Mouse (Mus musculus) lung, adult 2 months (tissue): ENCODE data around the gene Zcchc14. TPM values are rescaled to one million over a fixed set of nuclear protein-coding genes. Genes with fewer than 3 reads are reported as not detected.

ENCODE experiments used
- DNase-seq: peaks from one replicate; pipeline ENCODE4 v3.0.0; 2022
- H3K4me1 ChIP-seq: fragments of 200-500 bp; 2 replicates; pipeline ENCODE4 v1.6.1; 2011; ENCODE audit warnings: low read length; ENCODE audit not compliant: control insufficient read depth, insufficient read depth
- H3K4me3 ChIP-seq: fragments of 200-500 bp; replicated peaks from 2 replicates; pipeline ENCODE3; 2011; ENCODE audit warnings: low read depth, mild to moderate bottlenecking, control low read depth, low read length; ENCODE audit errors: extremely low read depth
- CTCF ChIP-seq: fragments of 200-500 bp; IDR thresholded peaks from 2 replicates; pipeline ENCODE4 v1.5.1; 2011; ENCODE audit warnings: mild to moderate bottlenecking, low read length, control low read depth; ENCODE audit not compliant: insufficient read depth
- POLR2A ChIP-seq: fragments of 200-500 bp; IDR thresholded peaks from 2 replicates; pipeline ENCODE4 v1.6.1; 2011; ENCODE audit warnings: low read depth, mild to moderate bottlenecking, control low read depth, low read length, borderline replicate concordance; ENCODE audit errors: extremely low read depth
- WGBS: fragments of 180-500 bp; shearing (Covaris S2); methylation state at CpG from one replicate; pipeline ENCODE4 v1.1.7; 2018; 5-methylcytosine and 5-hydroxymethylcytosine counted together
- polyA plus RNA-seq: library from polyadenylated mRNA; depleted of rRNA; stranded (reverse); fragments of >200 nt; gene quantifications from 2 replicates; pipeline ENCODE4 v1.2.3, GENCODE M21; 2012

Zcchc14 gene
- polyA plus RNA-seq, 1 experiment = 40.8 TPM

DNA sequence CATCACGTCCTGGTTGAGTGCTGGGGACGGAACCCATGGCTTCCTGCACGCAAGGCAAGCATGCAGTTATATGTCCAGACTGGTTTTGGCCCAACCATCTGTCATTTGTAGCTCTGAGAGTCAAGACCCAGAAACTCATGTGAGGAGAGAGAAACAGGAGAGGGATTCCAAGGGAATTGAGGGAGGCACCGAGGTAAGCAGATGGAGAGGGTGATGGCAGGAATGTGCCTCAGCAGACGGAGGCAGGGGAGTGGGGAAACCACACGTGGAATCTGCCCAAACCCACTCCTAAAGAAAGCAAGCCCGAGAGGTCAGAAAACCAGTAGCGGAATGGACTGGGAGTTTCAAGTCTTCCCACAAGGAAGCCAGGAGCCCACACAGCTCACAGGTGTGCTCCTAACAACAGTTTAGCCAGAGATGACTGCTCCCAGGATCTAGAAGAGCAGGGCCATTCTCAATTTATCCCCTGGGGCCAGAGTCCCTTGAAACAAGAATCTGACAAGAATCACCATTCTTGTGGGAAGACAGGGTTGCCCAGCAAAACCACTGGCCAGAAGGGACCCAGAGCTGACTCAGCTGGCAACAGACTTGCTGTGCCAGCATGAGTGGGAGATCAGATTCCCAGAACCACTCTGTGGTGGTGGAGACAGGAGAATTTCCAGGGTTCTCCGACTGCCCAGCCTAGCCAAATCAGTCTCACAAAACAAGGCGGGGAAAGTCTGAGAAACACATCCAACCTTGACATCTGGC is 30.6 kb upstream of the Zcchc14 start:
- Histone ChIP-seq H3K4me1 (no peaks in the 10 kb centered on the region), H3K4me3 (no peak overlapping the region)
- WGBS = 76% methylated on average over 10 of the region's 10 CpGs
- TF ChIP-seq CTCF (no peak), POLR2A (no peak)
- no peak for DNase-seq

DNA sequence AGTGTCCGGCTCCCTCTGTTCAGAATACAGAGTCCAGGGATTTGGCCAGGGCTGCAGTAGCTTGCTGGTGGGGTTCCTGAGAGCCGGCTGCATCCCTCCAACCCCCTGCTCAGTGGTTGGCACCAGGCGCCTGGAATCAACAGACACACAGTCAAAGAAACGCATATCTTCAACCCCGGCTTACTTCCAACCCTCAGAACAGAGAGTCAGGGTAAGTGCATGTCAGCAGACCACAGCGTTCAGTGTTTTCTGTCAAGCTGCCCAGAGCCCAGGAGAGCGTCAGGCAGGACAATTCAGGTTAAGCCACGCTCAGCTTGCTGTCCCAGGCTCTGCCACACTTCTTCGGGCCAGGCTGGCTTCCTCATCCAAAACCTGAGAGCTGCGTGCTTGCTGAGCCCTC is 28.8 kb upstream of the Zcchc14 start:
- 62% methylated on average over 10 of the region's 10 CpGs for WGBS
- TF ChIP-seq CTCF (no peak), POLR2A (no peak)
- Histone ChIP-seq H3K4me1 (no peaks in the 10 kb centered on the region), H3K4me3 (no peak overlapping the region)
- no peak for DNase-seq

DNA sequence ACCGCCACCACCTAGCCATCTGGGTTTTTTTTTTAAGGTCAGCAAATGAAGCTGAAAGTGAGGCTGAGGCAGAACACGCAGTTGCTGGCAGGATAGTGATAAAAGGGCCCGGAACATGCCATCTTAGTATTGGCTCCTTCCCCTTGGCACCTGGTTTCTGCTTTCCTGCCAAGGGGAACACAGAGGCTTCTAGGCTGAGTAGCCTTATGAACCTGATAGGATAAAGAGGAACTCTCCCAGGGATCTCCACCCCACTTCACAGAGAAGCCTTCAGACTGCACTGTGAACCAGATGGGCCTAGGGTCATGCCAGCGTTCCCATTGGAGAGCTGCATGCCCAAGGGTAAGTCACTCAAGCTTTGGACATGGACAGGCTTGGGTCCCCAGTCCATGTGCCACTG is 28.2 kb upstream of the Zcchc14 start:
- no peak for DNase-seq
- 74% methylated on average over 4 of the region's 4 CpGs for WGBS
- Histone ChIP-seq H3K4me3 (no peak overlapping the region), H3K4me1 (no peaks in the 10 kb centered on the region)
- TF ChIP-seq CTCF (no peak), POLR2A (no peak)

DNA sequence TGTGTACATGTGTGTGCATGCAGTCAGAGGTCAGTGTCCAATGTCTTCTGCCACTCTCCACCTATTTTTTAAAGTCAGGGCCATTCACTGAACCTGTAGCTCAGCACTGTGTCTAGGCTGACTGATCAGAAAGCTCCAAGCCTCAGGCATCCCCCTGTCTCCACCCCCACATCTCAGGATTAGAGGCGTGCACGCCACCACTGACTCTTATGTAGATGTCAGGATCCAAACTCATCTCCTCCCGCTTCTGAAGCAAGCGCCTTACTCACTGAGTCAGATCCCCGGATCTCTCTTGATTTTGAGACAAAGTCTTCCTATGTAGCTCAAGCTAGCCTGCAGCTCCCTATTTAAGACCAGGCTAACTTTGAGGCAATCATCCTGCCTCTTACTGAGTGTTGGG is 26.0 kb upstream of the Zcchc14 start:
- no peak for DNase-seq
- WGBS = 73% methylated on average over 5 of the region's 5 CpGs
- H3K4me1 ChIP-seq = peaks cover 5% of the 10 kb centered on the region
- no peak overlapping the region for H3K4me3 ChIP-seq
- TF ChIP-seq CTCF (no peak), POLR2A (no peak)

DNA sequence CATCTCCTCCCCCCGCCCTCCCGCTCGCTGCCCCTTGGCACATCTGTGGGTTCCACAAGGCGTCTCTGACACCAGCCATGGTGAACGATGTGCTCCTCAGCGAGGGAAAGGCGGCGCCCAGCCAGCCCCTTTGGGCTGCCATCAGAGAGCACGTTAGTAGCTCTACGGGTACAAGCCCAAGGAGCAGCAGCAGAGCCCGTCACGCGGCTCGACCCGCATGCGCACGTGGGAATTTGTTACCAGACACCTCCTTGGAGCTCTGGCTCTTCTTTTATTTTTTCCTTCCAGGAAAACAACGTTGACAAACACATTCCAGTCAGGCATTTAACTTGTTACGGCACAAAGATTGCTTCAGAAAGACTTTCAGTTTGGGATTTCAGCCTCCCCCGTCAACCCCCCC is 23.0 kb upstream of the Zcchc14 start:
- WGBS = 32% methylated on average over 20 of the region's 20 CpGs
- H3K4me1 ChIP-seq = peaks cover 5% of the 10 kb centered on the region
- DNase-seq = peak; percentile 38
- H3K4me3 ChIP-seq = no peak overlapping the region
- no peak for TF ChIP-seq CTCF
- peak; percentile 33; the same call in 1 of the 2 replicates for TF ChIP-seq POLR2A

DNA sequence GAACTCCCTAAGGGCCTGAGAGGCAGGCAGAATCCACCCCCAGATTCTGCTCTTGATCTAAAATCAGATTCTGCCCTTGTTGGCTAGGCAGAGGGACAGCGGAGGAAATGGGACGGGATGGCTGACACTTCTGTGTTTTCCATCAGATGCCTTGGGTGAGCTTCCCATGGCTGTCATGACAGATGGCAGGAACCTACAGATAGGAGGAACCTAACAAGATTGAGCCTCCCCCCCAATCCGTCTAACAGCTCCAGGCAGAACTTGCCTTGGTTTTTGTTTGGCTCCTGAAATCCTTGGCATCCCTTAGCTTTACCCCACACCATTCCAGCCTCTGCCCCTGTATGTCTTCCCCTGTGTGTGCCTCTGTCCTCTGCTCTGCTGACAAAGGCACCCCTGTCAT is 22.5 kb upstream of the Zcchc14 start:
- DNase-seq = no peak
- peaks cover 5% of the 10 kb centered on the region for H3K4me1 ChIP-seq
- no peak overlapping the region for H3K4me3 ChIP-seq
- TF ChIP-seq POLR2A = no peak
- no peak for TF ChIP-seq CTCF
- WGBS = 56% methylated on average over 3 of the region's 3 CpGs

DNA sequence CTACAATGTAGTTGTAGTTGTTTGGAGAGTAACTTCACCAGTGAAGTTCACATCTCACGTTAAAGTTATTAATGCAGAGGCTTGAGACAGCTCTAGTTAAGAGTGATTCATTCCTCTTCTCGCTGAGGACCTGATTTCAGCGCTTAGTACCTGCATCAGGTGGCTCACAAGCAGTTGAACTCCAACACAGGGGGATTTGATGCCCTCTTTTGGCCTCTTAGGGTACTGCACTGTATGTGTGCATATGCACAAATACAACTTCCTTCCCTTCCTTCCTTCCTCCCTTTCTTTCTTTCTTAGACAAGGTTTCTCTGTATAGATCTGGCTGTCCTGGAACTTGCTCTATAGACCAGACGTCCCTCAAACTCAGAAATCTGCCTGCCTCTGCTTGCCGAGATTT is 21.8 kb upstream of the Zcchc14 start:
- DNase-seq = no peak
- H3K4me3 ChIP-seq = no peak overlapping the region
- TF ChIP-seq CTCF = peak; percentile 43
- no peak for TF ChIP-seq POLR2A
- 66% methylated on average over 5 of the region's 5 CpGs for WGBS
- H3K4me1 ChIP-seq = peaks cover 5% of the 10 kb centered on the region

DNA sequence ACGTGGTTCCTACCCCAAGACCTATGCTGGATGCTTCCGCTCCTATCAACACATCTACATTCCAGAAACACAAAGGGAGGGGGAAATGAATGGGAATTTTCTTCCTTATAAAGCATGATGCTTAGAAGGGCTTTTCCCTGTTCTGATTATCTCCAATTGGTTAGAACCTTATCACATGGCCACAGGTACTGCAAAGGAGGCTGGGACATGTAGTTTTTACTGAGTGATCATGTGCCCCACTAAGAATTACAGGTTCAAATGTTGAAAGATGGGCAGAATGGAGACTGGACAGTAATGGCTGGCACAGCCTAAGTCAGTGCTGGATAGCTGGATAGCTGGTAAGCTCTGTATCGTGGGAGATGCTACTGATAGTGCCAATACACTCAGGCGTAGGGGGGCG is 21.2 kb upstream of the Zcchc14 start:
- H3K4me3 ChIP-seq = no peak overlapping the region
- no peak for TF ChIP-seq POLR2A
- DNase-seq = peak; percentile 31
- H3K4me1 ChIP-seq = peaks cover 10% of the 10 kb centered on the region
- 62% methylated on average over 5 of the region's 5 CpGs for WGBS

DNA sequence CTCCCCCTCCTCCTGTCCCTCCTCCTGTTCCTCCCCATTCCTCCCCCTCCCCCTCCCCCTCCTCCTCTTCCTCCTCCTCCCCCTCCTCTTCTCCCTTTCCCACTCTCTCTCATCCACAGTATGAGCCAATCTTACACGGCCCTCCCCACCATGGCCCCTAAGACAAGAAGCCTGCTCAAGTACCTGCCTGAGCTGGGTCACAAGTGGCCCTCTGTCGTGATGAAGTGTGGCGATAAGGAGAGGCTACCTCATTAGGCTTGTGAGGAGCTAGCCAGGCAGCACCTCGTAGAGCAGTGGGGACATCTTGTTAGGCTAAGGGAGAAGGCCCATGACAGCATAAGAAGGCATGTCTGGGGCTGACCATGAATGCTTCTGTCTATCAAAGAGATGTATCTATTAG is 20.5 kb upstream of the Zcchc14 start:
- Histone ChIP-seq H3K4me1 (peaks cover 12% of the 10 kb centered on the region), H3K4me3 (no peak overlapping the region)
- DNase-seq = peak; percentile 47
- 51% methylated on average over 4 of the region's 4 CpGs for WGBS
- TF ChIP-seq CTCF (no peak), POLR2A (no peak)

DNA sequence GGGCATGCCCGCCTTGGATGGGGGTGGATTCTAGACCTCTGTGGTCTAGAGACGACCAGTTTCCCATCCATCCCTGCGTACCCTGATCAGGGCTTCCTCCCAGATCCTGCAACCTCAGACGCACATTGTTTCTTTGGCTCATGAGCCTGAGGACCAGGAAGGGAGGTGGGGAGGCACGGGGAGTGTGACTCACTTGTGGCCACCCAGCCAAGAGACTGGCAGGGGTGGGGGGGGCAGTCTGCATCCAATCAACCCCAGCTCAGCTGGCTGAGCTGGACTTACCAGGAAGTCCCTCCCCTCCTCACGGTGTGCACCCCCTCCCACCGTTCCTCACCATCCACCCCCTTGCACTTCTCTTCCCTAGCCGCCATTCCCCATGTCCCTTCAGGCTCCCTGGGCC is 16.5 kb upstream of the Zcchc14 start:
- Histone ChIP-seq H3K4me1 (peaks cover 16% of the 10 kb centered on the region), H3K4me3 (no peak overlapping the region)
- WGBS = 15% methylated on average over 8 of the region's 8 CpGs
- no peak for TF ChIP-seq POLR2A
- no peak for TF ChIP-seq CTCF
- DNase-seq = no peak
